Mouse (Mus musculus): ENCODE measurements around the gene Coq10a. TPM values are rescaled to one million over a fixed set of nuclear protein-coding genes. Genes with fewer than 3 reads are reported as not detected.
"Not testable (repeated sequence)": the region's sequence is repeated elsewhere in the genome, so short reads cannot be mapped to it uniquely, and the experiment has no call there.

Gene Coq10a
- total RNA-seq, 2 experiments from 2014 or later, result 52.9 to 53.5 TPM

DNA sequence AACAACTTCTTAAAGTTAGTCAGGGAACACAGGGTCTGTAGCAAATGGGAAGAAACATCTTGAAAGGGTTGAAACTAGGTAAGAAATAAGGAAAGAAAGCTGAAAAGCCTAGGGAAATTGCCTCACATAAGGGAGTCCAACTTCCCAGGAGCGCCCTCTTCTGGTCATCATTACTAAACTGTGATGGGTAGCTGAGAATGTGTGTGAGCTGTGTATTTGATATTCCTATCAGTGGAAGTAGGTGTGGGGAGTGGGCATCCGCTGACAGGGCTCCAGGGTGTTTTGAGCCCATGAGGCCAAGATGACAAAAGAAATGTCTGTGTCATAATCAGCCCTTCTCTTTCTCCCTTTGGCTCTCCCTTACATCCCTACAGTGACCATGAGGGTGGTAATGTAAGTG lies 10.0 kb downstream of the Coq10a start:
- DNase-seq (ENCODE audit: extremely low spot score in 1 of 2, low spot score in 1 of 2), result peak in 1 of 2 experiments; percentile 65

DNA sequence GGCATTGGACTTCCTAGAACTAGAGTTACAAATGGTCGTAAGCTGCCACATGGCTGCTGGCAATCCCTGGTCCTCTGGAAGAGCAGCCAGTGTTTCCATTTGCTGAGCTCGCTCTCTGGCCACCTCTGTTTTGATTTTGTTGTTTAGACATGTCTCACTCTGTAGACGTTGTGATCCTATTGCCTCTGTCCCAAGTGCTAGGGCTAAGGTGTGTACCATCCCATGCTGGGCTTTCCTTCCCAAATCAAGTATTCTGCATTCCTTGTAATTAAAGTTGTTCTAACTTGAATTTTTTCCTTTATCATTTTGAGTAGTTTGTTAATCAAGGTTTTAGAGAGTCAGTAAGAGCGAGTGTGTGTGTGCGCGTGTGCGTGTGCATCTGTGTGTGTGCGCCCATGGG lies 21.3 kb downstream of the Coq10a start:
- no peak for DNase-seq (ENCODE audit: extremely low spot score in 1 of 2, low spot score in 1 of 2)

DNA sequence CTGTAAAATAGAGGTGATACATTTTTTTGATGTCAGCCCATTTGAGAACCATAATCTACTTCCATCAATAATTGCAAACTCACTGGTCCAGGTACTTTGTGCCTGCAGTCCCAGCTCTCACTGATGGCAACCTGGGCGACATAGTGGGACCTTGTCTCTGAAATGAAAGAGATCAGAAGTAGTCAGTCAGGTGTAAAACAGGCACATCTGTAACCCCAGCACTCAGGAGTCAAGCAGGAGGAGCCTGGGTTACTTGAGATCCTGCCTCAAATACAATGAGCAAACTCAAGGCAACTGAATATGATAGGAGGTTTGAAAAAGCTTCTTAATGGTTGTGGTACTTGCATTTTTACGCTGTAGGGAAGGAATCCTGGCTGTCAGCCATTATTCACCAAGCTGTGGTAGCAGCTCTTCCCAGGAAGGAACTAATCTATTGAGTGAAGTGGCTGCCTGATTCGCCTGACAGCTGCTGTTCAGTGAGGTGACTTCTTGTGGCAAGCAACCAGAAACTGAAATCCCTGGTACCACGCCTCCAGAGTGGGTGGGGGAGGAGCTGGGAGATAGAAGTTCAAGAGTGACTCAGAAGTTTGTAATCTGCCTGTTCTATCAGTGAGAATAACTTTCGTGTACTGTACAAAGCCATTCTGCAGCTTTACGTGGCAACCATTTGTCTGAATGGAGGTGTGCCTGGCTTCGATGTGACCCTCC lies 24.1 kb downstream of the Coq10a start:
- peak in 1 of 2 experiments; percentile 51 for DNase-seq (ENCODE audit: extremely low spot score in 1 of 2, low spot score in 1 of 2)

DNA sequence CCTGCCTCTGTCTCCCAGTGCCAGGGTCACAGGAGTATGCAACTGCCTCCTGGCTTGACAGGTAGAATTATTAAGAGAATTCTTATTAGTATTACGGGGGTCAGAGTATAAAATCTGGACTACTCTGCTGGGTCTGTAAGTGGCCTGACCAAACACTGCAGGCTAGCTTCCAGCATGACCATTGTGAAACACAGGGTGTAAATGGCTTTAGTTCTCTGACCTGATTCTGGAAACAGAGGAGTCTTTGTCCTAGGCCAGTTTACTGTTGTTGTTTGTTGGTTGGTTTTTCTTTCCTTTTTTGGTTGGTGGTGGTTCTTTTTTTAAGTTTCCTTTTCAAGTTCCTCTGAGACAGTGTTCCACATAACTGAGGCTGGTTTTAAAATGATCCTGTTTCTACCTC lies 25.4 kb downstream of the Coq10a start:
- DNase-seq (ENCODE audit: extremely low spot score in 1 of 2, low spot score in 1 of 2), result no peak

DNA sequence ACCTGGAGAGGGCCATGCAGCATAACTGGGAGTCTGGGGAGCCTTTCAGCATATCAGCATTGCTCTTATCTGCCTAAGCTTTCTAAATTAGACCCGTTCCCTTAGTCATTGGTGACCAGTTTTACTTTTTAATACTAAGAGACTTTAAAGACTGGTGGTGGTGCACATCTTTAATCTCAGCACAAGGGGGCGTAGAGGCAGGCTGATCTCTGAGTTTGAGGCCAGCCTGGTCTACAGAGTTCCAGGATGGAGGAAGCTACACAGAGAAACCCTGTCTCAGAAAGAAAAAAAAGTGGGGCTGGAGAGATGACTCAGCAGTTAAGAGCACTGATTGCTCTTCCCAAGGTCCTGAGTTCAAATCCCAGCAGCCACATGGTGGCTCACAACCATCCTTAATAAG lies 28.5 kb downstream of the Coq10a start:
- DNase-seq (ENCODE audit: extremely low spot score in 1 of 2, low spot score in 1 of 2), result no peak

DNA sequence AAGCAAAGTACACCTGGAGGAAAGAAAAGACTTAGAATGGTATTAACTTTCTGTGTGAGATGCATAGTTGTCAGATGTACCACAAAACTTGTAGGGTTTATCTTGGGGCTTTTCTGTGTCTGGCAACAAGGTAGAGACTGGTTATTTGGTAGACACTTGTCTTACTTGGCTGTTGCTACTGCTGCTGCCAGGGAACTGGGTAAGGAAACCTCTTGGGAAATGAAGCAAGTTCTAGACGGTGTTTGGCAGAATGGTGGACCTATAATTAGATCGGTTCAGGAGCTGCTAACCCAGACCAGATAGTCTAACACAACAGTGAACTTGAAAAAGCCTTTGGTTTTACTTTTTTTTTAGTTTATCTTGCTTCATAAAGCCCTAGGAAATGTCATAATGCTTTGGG lies 29.8 kb downstream of the Coq10a start:
- no peak for DNase-seq (ENCODE audit: extremely low spot score in 1 of 2, low spot score in 1 of 2)

DNA sequence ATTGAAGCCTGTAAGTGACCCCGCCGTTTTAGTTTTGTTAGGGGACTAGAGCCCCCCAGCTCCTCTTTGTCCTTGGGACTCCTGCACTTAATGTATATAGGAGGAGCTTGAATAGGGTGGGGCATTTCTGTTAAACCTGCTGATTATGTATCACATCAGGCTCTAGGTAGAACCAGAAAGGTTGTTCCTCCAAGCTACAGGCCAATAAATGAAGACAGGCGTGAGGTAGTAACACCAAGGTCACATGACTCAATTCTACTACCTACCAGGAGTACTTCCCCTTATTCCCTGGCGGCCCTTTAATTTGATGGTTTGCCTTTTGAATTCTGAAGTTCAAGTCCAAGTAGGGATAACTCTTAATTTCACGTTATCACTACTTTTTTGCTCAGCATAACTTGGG lies 30.4 kb downstream of the Coq10a start:
- DNase-seq (ENCODE audit: extremely low spot score in 1 of 2, low spot score in 1 of 2), result no peak

DNA sequence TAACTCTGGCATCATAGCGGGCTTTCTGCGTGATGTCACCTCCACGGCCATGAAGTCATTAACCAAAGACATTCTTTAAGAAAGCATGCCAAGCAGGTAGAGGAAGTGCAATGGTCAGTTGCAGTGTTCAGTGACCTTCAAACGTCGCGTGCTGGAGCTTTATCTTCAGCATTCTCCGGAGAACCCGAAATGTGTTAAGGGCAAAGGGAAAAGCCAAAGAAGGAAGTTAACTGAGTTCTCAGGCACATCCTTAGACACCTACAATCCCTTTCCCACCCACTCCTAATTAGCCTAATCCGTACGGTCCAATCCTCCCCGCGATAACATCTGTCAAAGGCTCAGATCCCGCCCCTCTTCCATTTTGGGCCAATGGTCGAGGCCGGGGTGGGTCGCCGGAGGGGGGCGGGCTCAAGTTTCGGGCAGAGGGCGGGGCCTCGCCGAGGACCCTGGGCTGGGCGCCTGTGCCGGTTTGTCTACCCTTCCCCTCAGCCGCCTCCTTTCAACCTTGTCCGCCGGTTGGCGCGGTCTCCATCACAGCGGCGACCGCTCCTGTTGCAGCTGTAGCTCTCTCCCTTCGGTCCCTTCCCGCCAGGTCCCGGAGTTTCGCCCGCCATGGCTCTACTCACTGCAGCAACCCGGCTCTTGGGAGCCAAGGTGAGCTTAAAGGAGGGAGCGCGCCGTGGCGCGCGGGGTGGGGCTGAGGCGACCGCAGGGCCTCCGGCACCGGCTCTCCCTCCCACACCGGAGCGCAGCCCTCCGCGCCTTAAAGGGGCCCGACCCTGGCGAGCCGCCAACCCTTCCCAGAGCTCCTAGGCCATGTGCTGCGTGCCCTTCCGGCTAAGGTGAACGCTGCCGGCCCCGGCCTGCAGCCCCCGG lies 31.3 kb downstream of the Coq10a start, which contains the start of gene Cs:
Gene Cs (plus strand): TSS at position 429 of the 876 bp plus-strand sequence.
- peak; percentile 88 to 94 for DNase-seq (ENCODE audit: extremely low spot score in 1 of 2, low spot score in 1 of 2)

DNA sequence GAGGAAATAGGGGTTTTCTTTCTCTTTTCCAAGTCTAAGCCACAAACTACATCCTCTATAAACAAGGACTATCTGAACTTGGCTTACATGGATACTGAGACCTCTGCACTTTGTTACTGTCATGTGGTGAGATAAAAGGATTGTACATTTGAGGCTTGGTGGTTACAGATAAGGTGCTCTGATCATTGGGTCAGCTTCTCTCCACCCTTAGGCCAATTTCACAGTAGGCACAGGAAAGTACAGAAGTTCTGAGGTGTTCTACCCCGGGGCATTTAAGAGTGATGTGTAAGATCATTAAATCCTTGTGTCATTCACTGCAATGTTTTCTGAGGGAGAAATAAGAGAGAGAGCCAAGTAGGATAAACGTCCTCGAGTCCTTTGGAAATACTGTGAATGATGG lies 32.2 kb downstream of the Coq10a start:
- DNase-seq (ENCODE audit: extremely low spot score in 1 of 2, low spot score in 1 of 2), result no peak

DNA sequence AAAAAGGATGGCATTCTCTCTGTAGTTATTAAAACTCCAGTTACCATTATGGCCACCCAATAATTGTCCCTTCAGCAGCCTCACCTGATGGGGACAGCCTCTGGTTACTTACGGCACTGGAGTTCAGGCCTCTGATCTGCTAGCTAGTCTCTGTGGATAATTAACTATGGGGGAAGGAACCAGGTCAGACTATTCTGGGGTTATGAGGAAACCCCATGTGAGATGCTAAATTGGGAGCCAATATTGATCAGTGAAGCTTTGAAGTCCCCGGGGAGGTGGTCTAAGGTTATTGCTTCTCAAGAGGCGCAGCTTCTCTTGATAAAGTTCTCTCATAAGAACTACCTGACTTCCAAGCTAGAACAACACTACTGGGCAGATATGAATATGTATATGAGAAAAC lies 32.6 kb downstream of the Coq10a start:
- no peak for DNase-seq (ENCODE audit: extremely low spot score in 1 of 2, low spot score in 1 of 2)

DNA sequence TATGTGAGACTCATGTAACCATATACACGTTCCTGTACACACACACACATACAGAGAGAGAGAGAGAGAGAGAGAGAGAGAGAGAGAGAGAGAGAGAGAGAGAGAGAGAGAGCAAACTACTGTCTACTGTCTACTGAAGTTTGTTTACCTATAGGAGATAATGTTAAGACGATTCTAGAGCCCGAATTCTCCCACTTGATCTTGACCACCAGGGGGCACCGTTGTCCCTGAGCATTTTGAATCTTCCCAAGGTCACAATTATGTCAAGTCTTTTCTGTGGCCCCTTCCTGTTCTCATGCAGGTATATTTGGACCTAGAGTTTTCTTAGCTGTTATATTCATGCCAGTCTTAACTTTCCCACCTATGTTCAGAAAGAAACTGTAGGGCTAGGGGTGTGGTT lies 33.2 kb downstream of the Coq10a start:
- DNase-seq (ENCODE audit: extremely low spot score in 1 of 2, low spot score in 1 of 2), result peak in 1 of 2 experiments; percentile 82

DNA sequence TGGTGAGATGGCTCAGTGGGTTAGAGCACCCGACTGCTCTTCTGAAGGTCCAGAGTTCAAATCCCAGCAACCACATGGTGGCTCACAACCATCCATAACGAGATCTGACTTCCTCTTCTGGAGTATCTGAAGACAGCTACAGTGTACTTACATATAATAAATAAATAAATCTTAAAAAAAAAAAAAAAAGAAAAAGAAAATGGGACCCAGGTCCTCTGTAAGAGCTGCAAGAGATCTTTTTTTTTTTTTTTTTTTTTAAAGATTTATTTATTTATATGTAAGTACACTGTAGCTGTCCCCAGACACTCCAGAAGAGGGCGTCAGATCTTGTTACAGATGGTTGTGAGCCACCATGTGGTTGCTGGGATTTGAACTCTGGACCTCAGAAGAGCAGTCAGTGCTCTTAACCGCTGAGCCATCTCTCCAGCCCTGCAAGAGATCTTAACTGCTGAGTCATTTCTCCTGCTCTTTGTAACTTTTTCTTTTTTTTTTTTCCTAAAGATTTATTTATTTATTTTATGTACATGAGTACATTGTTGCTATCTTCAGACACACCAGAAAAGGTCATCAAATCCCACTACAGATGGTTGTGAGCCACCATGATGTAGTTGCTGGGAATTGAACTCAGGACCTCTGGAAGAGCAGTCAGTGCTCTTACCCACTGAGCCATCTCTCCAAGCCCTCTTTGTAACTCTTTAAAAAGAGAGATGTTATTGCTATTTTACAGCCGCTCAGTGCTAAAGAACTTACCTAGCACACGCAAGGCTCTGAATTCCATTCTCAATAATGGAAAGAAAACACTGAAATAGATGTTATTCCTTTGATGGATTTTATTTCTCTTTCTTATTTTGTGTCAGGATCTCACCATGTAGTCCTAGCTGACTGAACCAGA lies 36.2 kb downstream of the Coq10a start:
- DNase-seq (ENCODE audit: extremely low spot score in 1 of 2, low spot score in 1 of 2), result not testable (repeated sequence)

DNA sequence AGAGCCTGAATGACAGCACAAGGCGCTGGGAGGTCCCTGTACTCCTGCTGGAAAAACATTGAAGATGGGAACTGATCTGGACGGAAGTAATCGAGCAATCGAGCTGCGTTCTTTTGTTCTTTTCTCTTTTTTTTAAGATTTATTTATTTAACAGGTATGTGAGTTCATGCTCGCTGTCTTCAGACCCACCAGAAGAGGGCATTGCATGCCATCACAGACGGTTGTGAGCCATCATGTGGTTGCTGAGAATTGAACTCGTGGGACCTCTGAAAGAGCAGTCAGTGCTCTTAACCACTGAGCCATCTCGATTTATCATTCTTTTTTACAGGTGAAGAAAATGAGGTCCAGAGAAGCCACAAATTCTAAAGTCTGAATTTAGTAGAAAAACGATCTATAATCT lies 41.2 kb downstream of the Coq10a start:
- no peak for DNase-seq (ENCODE audit: extremely low spot score in 1 of 2, low spot score in 1 of 2)

DNA sequence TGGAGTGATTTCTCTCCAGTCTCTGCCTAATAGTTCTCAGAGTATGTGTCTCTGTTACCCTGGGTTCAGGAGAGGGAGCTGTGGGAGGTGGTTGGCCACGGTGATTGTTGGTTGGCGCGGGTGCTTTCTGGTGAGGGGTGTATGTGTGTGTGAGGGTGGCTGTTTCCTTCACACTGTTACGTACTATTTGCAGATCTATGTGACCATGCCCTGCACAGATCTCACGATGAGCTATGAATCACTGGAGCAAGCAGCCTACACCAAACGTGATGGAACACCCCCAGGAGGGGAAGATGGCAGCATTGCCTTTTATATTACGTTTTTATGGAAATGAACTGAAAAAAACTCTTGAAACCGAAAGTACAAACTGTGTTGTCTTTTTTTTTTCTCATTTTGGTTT lies 42.0 kb downstream of the Coq10a start:
- no peak for DNase-seq (ENCODE audit: extremely low spot score in 1 of 2, low spot score in 1 of 2)

DNA sequence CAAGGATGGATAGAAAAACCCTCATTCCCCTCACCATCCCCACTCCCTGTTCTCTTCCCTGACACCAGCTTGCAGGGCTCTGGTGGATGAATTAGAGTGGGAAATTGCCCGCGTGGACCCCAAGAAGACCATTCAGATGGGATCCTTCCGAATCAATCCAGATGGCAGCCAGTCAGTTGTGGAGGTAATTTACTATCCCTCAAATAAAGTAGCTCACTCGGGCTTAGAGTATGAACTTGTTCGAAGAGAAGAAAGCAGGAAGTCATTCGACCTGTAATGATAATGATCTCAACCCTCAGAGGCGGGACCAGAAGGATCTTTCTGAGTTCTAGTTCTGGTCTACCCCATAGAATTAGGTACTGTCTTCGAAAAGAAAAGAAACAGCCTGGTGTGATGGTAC lies 45.3 kb downstream of the Coq10a start:
- no peak for DNase-seq (ENCODE audit: extremely low spot score in 1 of 2, low spot score in 1 of 2)

DNA sequence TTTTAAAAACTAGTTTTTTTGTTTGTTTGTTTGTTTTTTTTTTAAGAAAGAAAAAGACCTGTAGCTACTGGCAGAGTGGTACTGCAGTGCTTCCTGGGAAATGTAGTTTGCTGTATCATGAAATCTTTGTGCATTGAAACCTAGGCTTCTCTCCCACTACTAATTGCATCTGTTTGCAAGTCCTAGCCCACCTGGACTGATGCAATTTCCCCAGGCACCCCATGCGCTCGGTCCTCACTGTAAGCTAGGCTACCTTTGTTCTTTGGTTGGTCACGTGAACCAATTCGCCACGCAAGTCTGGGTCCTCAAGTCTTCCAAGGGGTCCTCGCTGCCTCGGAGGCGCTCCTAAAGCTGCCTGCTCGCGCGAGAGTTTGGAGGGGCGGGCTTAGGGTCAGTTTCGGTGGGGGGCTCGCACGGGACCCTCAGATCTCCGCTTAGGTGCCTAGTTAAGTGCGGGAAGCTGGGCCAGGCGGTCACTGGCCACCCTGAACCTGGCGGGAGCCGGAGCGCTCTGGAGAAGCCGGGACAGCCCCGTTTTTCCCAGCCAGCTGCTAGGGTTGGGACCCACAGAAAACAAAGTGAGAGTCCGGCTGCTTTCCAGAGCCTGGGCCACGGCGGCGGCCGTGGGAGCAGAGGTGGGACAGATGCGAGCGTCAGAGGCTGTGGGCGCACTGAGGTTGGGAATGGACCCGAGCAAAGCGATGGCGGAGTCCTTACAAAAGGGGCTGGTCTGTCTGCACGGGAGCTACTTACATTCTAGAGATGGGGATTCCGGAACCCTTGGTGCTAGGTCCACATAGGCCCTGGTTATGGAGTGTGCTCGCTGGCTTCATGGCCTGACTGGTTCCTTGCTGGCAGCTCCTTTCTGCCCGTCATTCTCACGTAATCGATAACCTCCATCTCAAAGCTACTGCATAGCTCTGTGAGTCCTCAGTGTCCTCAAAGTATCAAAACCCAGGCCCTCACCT lies 46.4 kb downstream of the Coq10a start, which contains the start of gene Cnpy2:
Gene Cnpy2 (plus strand): TSS at position 319 of the 968 bp plus-strand sequence.
- DNase-seq (ENCODE audit: extremely low spot score in 1 of 2, low spot score in 1 of 2), result peak; percentile 70 to 85

DNA sequence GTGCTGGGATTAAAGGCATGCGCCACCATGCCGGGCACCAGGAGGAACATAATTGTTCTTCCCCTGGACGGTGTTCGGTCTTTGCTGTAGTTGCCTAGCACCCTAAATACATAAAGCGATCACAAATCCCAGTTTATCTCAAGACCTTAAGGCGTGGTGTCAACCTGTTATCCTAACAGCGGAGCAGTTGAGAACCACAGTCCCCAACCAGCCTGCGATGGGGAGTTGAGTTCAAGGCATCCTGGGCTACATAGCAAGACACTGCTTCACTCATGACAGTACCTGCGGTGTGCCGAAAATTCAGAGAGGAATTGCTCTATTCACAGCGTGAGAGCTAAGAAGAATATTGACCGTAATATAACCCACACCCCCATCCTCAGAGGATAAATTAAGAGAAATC lies 47.2 kb downstream of the Coq10a start:
- DNase-seq (ENCODE audit: extremely low spot score in 1 of 2, low spot score in 1 of 2), result no peak

DNA sequence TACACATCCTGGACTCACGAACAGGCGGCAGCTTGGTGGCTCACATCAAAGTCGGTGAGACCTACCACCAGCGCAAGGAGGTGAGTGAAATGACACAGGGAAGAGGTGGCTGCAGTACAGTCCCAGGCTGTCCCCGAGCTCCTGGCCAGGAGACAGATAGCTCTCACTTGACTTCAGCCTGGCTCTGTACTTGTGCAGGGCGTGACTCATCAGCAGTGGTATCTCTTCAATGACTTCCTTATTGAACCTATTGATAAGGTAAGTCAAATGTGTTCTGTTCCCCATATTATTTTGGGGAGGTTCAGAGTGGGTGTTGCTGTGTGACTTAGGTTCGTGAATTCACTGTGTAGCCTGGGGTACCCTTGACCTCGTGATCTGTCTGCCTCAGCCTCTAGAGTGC lies 53.2 kb downstream of the Coq10a start:
- DNase-seq (ENCODE audit: extremely low spot score in 1 of 2, low spot score in 1 of 2), result no peak
